Mouse (Mus musculus) liver, postnatal 0 days (tissue): Measurements from ENCODE around the gene Rpp30. TPM values are rescaled to one million over a fixed set of nuclear protein-coding genes. Genes with fewer than 3 reads are reported as not detected.

ENCODE experiments used
- ATAC-seq: fragments of 200-750 bp; cut with Nextera tagmentation; 2 replicates; pipeline ENCODE4 v1.8.0; 2017; ENCODE audit warnings: mild to moderate bottlenecking, moderate library complexity
- DNase-seq: peaks from one replicate; pipeline ENCODE4 v3.0.0-alpha.2; 2016
- H3K27ac ChIP-seq: fragments of 300-500 bp; sonication (generic); 2 replicates; pipeline ENCODE4 v1.5.1; 2014; ENCODE audit warnings: antibody characterized with exemption, moderate library complexity, mild to moderate bottlenecking, low read depth
- H3K27me3 ChIP-seq: fragments of 300-500 bp; sonication (generic); 2 replicates; pipeline ENCODE4 v1.6.1; 2014; ENCODE audit warnings: low read length, control low read depth, mixed read lengths; ENCODE audit not compliant: insufficient read depth
- H3K36me3 ChIP-seq: fragments of 300-500 bp; sonication (generic); replicated peaks from 2 replicates; pipeline ENCODE4 v1.6.1; 2014; ENCODE audit warnings: mild to moderate bottlenecking, control low read depth, low read length, moderate library complexity, mixed read lengths; ENCODE audit not compliant: insufficient read depth
- H3K4me1 ChIP-seq: fragments of 300-500 bp; sonication (generic); 2 replicates; pipeline ENCODE4 v1.6.1; 2014; ENCODE audit warnings: antibody characterized with exemption, mild to moderate bottlenecking, control low read depth; ENCODE audit not compliant: insufficient read depth
- H3K4me2 ChIP-seq: fragments of 300-500 bp; sonication (generic); 2 replicates; pipeline ENCODE4 v1.6.1; 2014; ENCODE audit warnings: low read depth, mild to moderate bottlenecking, low read length, moderate library complexity, mixed read lengths
- H3K4me3 ChIP-seq: fragments of 300-500 bp; sonication (generic); 2 replicates; pipeline ENCODE4 v1.5.1; 2014; ENCODE audit warnings: low read depth, low read length
- H3K9ac ChIP-seq: fragments of 300-500 bp; sonication (generic); replicated peaks from 2 replicates; pipeline ENCODE4 v1.6.1; 2014; ENCODE audit warnings: mild to moderate bottlenecking, moderate library complexity
- H3K9me3 ChIP-seq: fragments of 300-500 bp; sonication (generic); 2 replicates; pipeline ENCODE4 v1.6.1; 2016; ENCODE audit warnings: mild to moderate bottlenecking, control low read depth, low read length, mixed read lengths
- CTCF ChIP-seq: sonication (generic); IDR thresholded peaks from 2 replicates; pipeline ENCODE4 v1.5.1; 2016; ENCODE audit warnings: antibody characterized with exemption, low read depth
- EP300 ChIP-seq: IDR thresholded peaks from 2 replicates; pipeline ENCODE4 v1.6.1; 2016; ENCODE audit warnings: antibody characterized with exemption, low read depth, mild to moderate bottlenecking
- WGBS: fragments of 180-500 bp; shearing (Covaris S2); extraction: QIAGEN DNeasy Blood & Tissue Kit; methylation state at CpG from one replicate; pipeline ENCODE4 v1.1.7; 2014; ENCODE audit not compliant: insufficient replicate concordance; 5-methylcytosine and 5-hydroxymethylcytosine counted together
- polyA plus RNA-seq: library from polyadenylated mRNA; unstranded; fragments of >200 nt; fragmentation: Nextera tagmentation; extraction: Ambion mirVana; gene quantifications from 2 replicates; pipeline ENCODE4 v1.2.1, GENCODE M21; 2015

Gene Rpp30
- polyA plus RNA-seq, 1 experiment from 2014 or later = 23.2 TPM

GRCm38 (mm10) chr19:36082606-36083261, 782 bp upstream of the Rpp30 start:
- peak; percentile 86 for TF ChIP-seq CTCF
- TF ChIP-seq EP300 = no peak
- H3K4me1 ChIP-seq = peaks cover 14% of the 10 kb centered on the region
- H3K9ac ChIP-seq = peak overlapping the region; percentile 23; the same call in 1 of the 2 replicates
- H3K36me3 ChIP-seq = 0 out of 2 replicates have a peak, but pooled peaks cover 2% of the 10 kb centered on the region
- peak overlapping the region; percentile 96 for H3K4me2 ChIP-seq
- no peaks in the 10 kb centered on the region for H3K9me3 ChIP-seq
- peak; percentile 41 for DNase-seq
- peak; percentile 74 for ATAC-seq
- H3K4me3 ChIP-seq = peak overlapping the region; percentile 94
- 44% methylated on average over 7 of the region's 7 CpGs for WGBS
- no peak overlapping the region for H3K27ac ChIP-seq
- peaks cover 5% of the 10 kb centered on the region; the same call in 1 of the 2 replicates for H3K27me3 ChIP-seq

GRCm38 (mm10) chr19:36090781-36091180, 7.3 kb downstream of the Rpp30 start:
- Histone ChIP-seq H3K36me3 (peaks cover 44% of the 10 kb centered on the region), H3K4me2 (no peak overlapping the region)
- ATAC-seq = peak; percentile 41; the same call in 1 of the 2 replicates

GRCm38 (mm10) chr19:36097194-36097593, 13.7 kb downstream of the Rpp30 start:
- ATAC-seq (no peak), DNase-seq (no peak)
- no peaks in the 10 kb centered on the region for H3K9me3 ChIP-seq
- peaks cover 42% of the 10 kb centered on the region for H3K36me3 ChIP-seq
- no peak overlapping the region for H3K9ac ChIP-seq
- no peaks in the 10 kb centered on the region for H3K4me1 ChIP-seq
- no peak for TF ChIP-seq EP300
- no peak for TF ChIP-seq CTCF
- H3K4me3 ChIP-seq = no peak overlapping the region
- no peaks in the 10 kb centered on the region for H3K27me3 ChIP-seq
- no peak overlapping the region for H3K4me2 ChIP-seq
- 80% methylated on average over 3 of the region's 3 CpGs for WGBS
- H3K27ac ChIP-seq = no peak overlapping the region

More at GRCm38 (mm10) chr19:36090781-36091180, 7.3 kb downstream of the Rpp30 start:
- Histone ChIP-seq H3K9me3 (no peaks in the 10 kb centered on the region), H3K27ac (no peak overlapping the region), H3K9ac (no peak overlapping the region), H3K4me1 (no peaks in the 10 kb centered on the region), H3K4me3 (no peak overlapping the region), H3K27me3 (no peaks in the 10 kb centered on the region)
- DNase-seq = no peak
- TF ChIP-seq CTCF = peak; percentile 72
- no peak for TF ChIP-seq EP300
- WGBS = 28% methylated on average over 5 of the region's 5 CpGs

GRCm38 (mm10) chr19:36098265-36098664, 14.7 kb downstream of the Rpp30 start:
- no peak for ATAC-seq
- no peak overlapping the region for H3K27ac ChIP-seq
- no peak for DNase-seq
- H3K9ac ChIP-seq = no peak overlapping the region
- 84% methylated on average over 1 of the region's 1 CpGs for WGBS
- no peaks in the 10 kb centered on the region for H3K9me3 ChIP-seq
- H3K4me2 ChIP-seq = no peak overlapping the region
- no peak overlapping the region for H3K4me3 ChIP-seq
- no peak for TF ChIP-seq CTCF
- H3K36me3 ChIP-seq = peaks cover 43% of the 10 kb centered on the region
- no peaks in the 10 kb centered on the region for H3K27me3 ChIP-seq
- H3K4me1 ChIP-seq = no peaks in the 10 kb centered on the region

- DNase-seq (no peak), ATAC-seq (no peak)
- WGBS = 89% methylated on average over 7 of the region's 7 CpGs
- H3K4me2 ChIP-seq = no peak overlapping the region
- H3K36me3 ChIP-seq = peaks cover 40% of the 10 kb centered on the region
- no peaks in the 10 kb centered on the region for H3K27me3 ChIP-seq
- H3K9ac ChIP-seq = no peak overlapping the region
- no peak overlapping the region for H3K4me3 ChIP-seq
- H3K4me1 ChIP-seq = no peaks in the 10 kb centered on the region
- H3K9me3 ChIP-seq = no peaks in the 10 kb centered on the region
- no peak for TF ChIP-seq EP300
- no peak for TF ChIP-seq CTCF
- no peak overlapping the region for H3K27ac ChIP-seq
Observed at GRCm38 (mm10) chr19:36098916-36099315, 15.4 kb downstream of the Rpp30 start.

GRCm38 (mm10) chr19:36103909-36104308, 20.4 kb downstream of the Rpp30 start:
- WGBS = 54% methylated on average over 5 of the region's 5 CpGs
- no peak overlapping the region for H3K4me2 ChIP-seq
- H3K27ac ChIP-seq = no peak overlapping the region
- ATAC-seq (no peak), DNase-seq (no peak)
- TF ChIP-seq EP300 (no peak), CTCF (no peak)
- peaks cover 25% of the 10 kb centered on the region for H3K36me3 ChIP-seq
- no peaks in the 10 kb centered on the region for H3K9me3 ChIP-seq
- H3K27me3 ChIP-seq = no peaks in the 10 kb centered on the region
- H3K4me3 ChIP-seq = no peak overlapping the region
- no peaks in the 10 kb centered on the region for H3K4me1 ChIP-seq
- H3K9ac ChIP-seq = no peak overlapping the region
